Mouse (Mus musculus) gastrocnemius, postnatal 14 days (tissue): ENCODE data around the gene Pcsk4. TPM values are rescaled to one million over a fixed set of nuclear protein-coding genes. Genes with fewer than 3 reads are reported as not detected.

ENCODE experiments used
- DNase-seq: peaks from one replicate; pipeline ENCODE4 v3.0.0; 2021; ENCODE audit warnings: mixed read lengths
- intact Hi-C: fragments of 180-260 bp; cut with DNase I; formaldehyde crosslinking; loops from one replicate; pipeline ENCODE4 v1.15.1; 2025; ENCODE audit warnings: low total_unique reads
- microRNA-seq, 2 experiments: library from miRNA; unstranded; fragments of <30 nt; microRNA quantifications; one replicate each; pipeline ENCODE4 v1.2.0; 2021
- total RNA-seq, 2 experiments: library from RNA; stranded (reverse); gene quantifications; 2 replicates each; pipeline ENCODE4 v1.2.3; 2021

Gene Pcsk4
- total RNA-seq, 2 experiments from 2014 or later: 0.53 to 1.2 TPM

- intact Hi-C loops: no loop called here
- no peak for DNase-seq
These were observed 46.5 kb downstream of the Pcsk4 start for GRCm38 (mm10) chr10:80282481-80283441.

- intact Hi-C loops: no loop called here
- DNase-seq: no peak
These were observed 47.4 kb downstream of the Pcsk4 start for GRCm38 (mm10) chr10:80281921-80282371.

GRCm38 (mm10) chr10:80281304-80281703, 48.0 kb downstream of the Pcsk4 start:
- intact Hi-C loops: no loop called here
- DNase-seq: no peak

- intact Hi-C loops: no loop called here
These were observed 50.0 kb downstream of the Pcsk4 start for GRCm38 (mm10) chr10:80279273-80279672.

GRCm38 (mm10) chr10:80278390-80278789, 50.9 kb downstream of the Pcsk4 start:
- intact Hi-C loops: no loop called here
- no peak for DNase-seq

More at GRCm38 (mm10) chr10:80279273-80279672, 50.0 kb downstream of the Pcsk4 start:
- DNase-seq: no peak

- intact Hi-C loops: no loop called here
- no peak for DNase-seq
These were observed 53.1 kb downstream of the Pcsk4 start for GRCm38 (mm10) chr10:80276238-80276637.

- DNase-seq: no peak
- intact Hi-C loops: no loop called here
These were observed 55.5 kb downstream of the Pcsk4 start for GRCm38 (mm10) chr10:80273847-80274246.

- intact Hi-C loops: no loop called here
- DNase-seq: no peak
These were observed 57.3 kb downstream of the Pcsk4 start for GRCm38 (mm10) chr10:80271870-80272585.

Small RNA genes lying within 50 kb of the gene (microRNA-seq; reads per million reads assigned to microRNA genes)
- 0 to 0.32 reads per million in 2 experiments for gene Mir6911

Other genes with a start within 250 kb of the Pcsk4 start
- gene Sbno2, start 223.9 kb downstream of the Pcsk4 start, total RNA-seq: 1 to 10 TPM; 6.2 to 6.3 TPM
- 10 to 100 TPM; 87.6 to 98.0 TPM for gene Stk11, start 213.7 kb downstream of the Pcsk4 start, total RNA-seq
- gene Atp5d, start 190.9 kb downstream of the Pcsk4 start, total RNA-seq: 100 to 1,000 TPM; 657 to 736 TPM
- gene Cbarp, start 188.7 kb downstream of the Pcsk4 start, total RNA-seq: 1 to 10 TPM; 1.6 TPM
- gene Midn, start 181.2 kb downstream of the Pcsk4 start, total RNA-seq: 10 to 100 TPM; 40.3 to 43.6 TPM
- 10 to 100 TPM; 41.4 to 41.5 TPM for gene Cirbp, start 163.5 kb downstream of the Pcsk4 start, total RNA-seq
- gene 1600002K03Rik, start 156.6 kb downstream of the Pcsk4 start, total RNA-seq: 1 to 10 TPM; 3.3 to 4.2 TPM
- gene Efna2, start 150.0 kb downstream of the Pcsk4 start, total RNA-seq: under 1 TPM; 0.58 to 0.98 TPM
- gene Mum1, start 103.1 kb downstream of the Pcsk4 start, total RNA-seq: 10 to 100 TPM; 15.2 to 19.4 TPM
- 100 to 1,000 TPM; 423 to 474 TPM for gene Ndufs7, start 80.4 kb downstream of the Pcsk4 start, total RNA-seq
- 100 to 1,000 TPM; 232 to 267 TPM for gene Gamt, start 68.5 kb downstream of the Pcsk4 start, total RNA-seq
- 10 to 100 TPM; 49.9 to 51.0 TPM for gene Dazap1, start 68.0 kb downstream of the Pcsk4 start, total RNA-seq
- gene Rps15, start 37.0 kb downstream of the Pcsk4 start, total RNA-seq: 100 to 1,000 TPM; 741 to 829 TPM
- gene Apc2, start 33.5 kb downstream of the Pcsk4 start, total RNA-seq: 1 to 10 TPM in 1 of 2 experiments, under 1 TPM in 1; 0.93 to 1.2 TPM
- gene 2310011J03Rik, start 9.0 kb downstream of the Pcsk4 start, total RNA-seq: 1 to 10 TPM; 7.6 to 8.3 TPM
- 1 to 10 TPM; 1.9 to 2.5 TPM for gene Reep6, start 455 bp upstream of the Pcsk4 start, total RNA-seq
- 10 to 100 TPM; 24.2 to 26.1 TPM for gene Adamtsl5, start 18.9 kb upstream of the Pcsk4 start, total RNA-seq
- gene Plk5, start 27.0 kb upstream of the Pcsk4 start, total RNA-seq: under 1 TPM; 0.12 to 0.13 TPM
- 1 to 10 TPM; 5.2 to 6.0 TPM for gene Mex3d, start 58.2 kb upstream of the Pcsk4 start, total RNA-seq
- 100 to 1,000 TPM in 1 of 2 experiments, 10 to 100 TPM in 1; 81.0 to 102 TPM for gene Mbd3, start 70.1 kb upstream of the Pcsk4 start, total RNA-seq
- gene Uqcr11, start 77.3 kb upstream of the Pcsk4 start, total RNA-seq: 100 to 1,000 TPM; 793 to 884 TPM
- 10 to 100 TPM; 18.1 to 24.6 TPM for gene Tcf3, start 104.1 kb upstream of the Pcsk4 start, total RNA-seq
- not detected for gene Onecut3, start 165.3 kb upstream of the Pcsk4 start, total RNA-seq
- gene Atp8b3, start 209.6 kb upstream of the Pcsk4 start, total RNA-seq: not detected
- gene Rexo1, start 232.1 kb upstream of the Pcsk4 start, total RNA-seq: 10 to 100 TPM in 1 of 2 experiments, 1 to 10 TPM in 1; 9.8 to 11.1 TPM
- 1 to 10 TPM; 2.1 to 2.7 TPM for gene Klf16, start 247.8 kb upstream of the Pcsk4 start, total RNA-seq